Mouse (Mus musculus) cerebellum, adult (tissue): ENCODE results near the gene Slc2a5.

Source experiments
- ATAC-seq: cut with Nextera tagmentation; 2 replicates; pipeline ENCODE4 v1.9.2; 2017; ENCODE audit warnings: mild to moderate bottlenecking, moderate library complexity, mixed read lengths; ENCODE audit not compliant: insufficient number of reproducible peaks, low FRiP score, low TSS enrichment

Gene Slc2a5

DNA sequence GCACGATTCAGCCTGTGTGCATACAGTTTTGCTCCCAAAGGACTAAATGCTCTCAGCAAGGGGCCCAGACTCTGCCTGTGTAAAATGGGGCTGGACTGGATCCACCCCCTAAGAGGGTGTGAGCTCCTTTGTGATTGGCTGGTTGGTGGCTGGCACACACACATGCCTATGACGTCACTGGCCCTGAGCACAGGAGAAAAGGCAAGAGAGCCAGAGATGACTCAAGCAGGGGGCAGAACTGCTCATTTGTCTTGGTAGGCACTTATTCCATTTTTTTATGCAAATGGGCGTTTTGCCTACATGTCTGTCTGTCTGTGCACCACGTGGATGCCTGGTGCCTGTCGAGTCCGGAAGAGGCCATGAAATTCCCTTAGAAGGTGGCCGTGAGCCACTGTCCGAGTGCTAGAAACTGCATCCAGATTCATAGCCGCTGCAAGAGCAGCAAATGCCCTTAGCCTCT is 19.0 kb downstream of the Slc2a5 start:
- ATAC-seq = no peak

DNA sequence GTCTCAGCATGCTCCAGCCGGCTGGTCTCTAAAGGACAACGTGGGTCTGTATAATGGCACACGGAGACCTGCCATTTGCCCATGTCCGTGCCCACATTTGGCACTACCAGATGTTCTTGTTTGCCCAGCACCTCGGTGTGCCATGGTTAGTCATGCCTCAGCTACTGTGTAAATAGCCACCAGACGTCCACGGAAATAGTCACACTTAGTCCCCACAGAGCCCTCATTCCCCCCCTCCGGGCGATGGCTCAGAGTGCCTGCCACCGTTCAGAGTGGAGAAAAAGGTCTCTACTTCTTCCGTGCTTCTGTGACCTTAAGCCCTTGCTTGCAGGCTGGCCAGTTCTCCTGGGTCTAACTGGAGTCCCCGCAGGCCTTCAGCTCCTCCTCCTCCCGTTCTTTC is 20.0 kb downstream of the Slc2a5 start:
- ATAC-seq = no peak

DNA sequence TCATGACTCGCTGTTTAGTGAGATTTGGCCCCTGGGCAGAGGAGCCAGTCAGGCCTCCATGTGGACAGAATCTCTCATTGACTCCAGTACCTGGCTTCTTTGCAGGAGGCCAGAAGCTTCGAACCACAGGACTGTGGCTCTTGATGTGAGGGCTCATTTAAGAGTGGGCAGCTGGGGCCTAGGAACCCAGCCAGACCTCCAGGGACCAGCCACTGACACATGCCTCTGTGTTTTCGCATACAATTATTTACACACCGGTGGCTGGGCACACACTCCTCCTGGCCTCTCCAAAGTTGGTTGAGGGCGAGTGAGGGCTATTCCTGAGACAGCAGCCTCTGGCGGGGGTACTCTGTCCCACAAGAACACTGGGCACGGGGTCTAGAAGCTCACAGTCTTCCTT is 21.3 kb downstream of the Slc2a5 start:
- ATAC-seq = no peak

DNA sequence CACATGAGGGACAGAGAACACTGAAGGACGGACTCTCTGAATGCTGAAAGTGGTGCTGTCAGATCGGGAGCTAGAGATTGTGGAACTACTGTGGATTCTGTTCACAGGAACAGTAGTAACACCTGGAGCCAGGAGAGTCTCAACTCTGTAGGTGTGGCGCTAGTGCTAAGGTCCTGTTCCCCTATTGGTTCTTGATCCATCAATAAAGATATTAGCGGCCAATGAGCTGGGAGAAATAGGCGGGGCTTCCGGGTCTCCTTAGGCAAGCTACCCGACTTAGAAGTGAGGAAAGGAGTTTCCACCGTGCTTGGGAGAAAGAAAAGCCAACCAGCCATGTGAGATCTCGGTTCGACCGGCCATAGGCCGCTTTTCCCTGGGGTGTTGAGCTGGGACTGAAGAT is 25.2 kb downstream of the Slc2a5 start:
- no peak for ATAC-seq

DNA sequence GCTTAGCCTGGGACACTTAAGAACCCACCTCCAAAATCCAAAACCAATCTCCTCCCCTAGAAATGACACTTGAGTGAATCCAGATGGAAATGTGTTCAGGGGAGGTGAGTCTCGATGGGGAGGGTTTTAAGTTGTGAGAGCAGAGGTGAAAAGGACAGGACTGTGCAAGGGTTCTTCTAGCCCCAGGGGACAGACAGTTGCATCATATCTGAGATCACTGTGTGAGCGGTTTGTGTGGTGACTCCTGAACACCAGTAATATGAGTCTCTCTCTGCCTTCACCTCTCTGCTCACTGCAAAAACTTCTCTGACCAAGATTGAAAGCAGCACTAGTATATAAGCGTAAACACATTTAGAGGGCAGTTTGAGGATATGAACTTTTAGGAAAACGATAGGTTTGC is 27.2 kb downstream of the Slc2a5 start:
- ATAC-seq = no peak

DNA sequence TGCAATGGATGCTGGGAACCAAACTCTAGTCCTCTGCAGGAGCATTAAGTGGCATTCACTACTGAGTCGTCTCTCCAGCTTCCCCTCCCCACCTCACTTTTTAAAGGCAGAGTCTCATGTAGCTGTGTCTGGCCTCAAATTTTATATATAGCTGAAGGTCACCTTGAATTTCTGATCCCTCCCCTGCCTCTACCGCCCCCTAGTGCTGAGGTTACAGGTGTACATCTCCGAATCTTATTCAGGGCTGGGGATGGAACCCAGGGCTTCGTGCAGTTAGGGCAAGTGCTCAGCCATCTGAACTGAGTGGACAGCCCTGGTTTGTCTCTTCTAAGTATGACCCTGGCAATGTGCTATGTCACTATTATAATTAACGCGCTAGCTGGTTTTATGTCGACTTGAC is 32.0 kb downstream of the Slc2a5 start:
- ATAC-seq = no peak

DNA sequence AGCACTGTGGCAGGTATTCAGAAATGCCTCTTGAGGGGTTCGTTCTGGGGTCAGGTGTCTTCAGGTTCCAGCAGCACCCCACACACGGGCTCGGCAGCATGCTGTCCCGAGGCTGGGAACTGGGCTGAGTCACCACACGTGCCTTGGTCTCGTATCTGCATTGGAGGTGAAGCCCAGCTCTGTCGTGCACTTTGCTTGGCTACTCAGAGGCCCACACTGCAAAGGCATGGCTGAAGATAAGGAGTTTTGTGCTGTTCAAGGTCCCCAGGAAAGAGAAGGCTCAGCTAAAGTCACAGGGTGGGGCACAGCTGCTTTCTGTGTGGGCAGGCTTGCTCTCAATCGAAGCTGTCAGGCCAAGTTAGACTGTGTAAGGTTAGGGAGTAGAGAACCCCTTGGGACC is 33.4 kb downstream of the Slc2a5 start:
- no peak for ATAC-seq

DNA sequence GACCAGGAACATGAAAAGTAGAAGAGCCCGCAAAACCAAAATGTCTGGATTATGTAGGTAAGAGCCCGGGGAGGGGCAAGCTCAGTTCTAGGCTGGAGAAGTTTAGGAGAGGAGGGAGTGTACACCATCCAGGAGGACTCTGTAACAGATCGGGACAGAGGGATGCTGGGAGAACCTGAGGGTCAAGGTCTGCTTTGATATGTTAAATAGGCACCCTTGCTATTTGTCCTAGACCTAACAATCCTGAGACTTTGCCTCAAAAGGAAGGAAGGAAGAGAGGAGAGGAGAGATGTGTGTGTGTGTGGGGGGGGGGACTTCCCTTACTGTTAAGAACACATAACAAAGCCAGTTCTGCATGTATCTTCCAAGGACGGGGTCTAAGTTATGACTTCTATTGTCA is 36.2 kb downstream of the Slc2a5 start:
- no peak for ATAC-seq

DNA sequence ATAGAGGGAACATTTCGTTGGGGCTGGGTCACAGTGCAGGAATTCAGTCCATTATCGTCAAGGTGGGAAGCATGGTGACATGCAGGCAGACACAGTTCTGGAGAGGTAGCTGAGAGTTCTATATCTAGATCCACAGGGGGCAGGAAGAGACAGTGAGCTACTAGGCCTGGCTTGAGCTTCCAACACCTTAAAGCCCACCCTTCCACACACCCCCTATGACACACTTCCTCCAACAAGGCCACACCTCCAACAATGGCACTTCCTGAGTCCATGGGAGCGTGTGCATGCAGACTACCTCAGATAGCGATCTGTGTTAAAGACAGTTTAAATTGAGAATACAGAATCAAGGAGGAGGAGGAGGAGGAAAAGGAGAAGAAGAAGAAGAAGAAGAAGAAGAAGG is 36.6 kb downstream of the Slc2a5 start:
- no peak for ATAC-seq

DNA sequence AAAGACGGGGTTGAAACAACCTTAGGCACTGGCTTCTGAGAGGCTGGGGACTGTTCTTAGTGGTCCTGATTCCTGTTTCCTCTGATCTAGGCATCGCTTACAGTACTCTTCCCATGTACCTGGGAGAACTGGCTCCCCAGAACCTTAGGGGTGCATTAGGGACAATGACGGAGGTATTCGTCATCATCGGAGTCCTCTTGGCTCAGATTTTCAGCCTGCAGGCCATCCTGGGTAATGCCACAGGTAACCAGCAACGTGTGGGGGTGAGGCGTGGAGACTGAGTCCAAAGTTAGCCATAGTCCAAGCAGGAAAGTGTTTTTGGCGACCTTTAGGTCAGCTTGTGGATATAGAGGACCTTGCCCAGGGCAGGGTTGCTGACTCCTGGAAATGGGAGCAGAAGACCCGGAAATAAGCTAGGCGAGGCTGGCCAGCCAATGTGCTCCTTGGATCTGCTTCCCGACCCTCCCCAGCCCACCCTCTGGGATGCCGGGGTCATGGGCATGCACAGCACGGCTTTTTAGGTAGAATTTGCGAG is 38.3 kb downstream of the Slc2a5 start:
- ATAC-seq = no peak

DNA sequence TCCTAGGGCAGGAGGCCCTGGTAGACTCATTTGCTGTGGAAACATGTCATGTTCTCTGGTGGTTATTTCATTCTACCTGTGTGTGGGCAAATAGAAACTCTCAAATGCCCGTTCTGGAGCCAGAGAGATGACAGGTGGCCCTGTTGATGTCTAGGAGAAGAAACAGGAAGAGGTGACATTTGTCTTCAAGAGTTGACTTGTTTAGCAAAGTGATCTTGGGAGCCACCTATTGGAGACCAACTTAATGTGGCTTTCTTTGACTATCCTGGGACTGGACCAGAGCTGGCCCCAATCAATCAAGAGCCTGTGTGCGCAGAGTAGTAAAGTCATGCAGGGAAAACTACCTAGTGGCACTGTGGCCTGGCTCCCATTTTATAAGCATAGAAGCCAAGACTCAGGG is 40.4 kb downstream of the Slc2a5 start:
- no peak for ATAC-seq

DNA sequence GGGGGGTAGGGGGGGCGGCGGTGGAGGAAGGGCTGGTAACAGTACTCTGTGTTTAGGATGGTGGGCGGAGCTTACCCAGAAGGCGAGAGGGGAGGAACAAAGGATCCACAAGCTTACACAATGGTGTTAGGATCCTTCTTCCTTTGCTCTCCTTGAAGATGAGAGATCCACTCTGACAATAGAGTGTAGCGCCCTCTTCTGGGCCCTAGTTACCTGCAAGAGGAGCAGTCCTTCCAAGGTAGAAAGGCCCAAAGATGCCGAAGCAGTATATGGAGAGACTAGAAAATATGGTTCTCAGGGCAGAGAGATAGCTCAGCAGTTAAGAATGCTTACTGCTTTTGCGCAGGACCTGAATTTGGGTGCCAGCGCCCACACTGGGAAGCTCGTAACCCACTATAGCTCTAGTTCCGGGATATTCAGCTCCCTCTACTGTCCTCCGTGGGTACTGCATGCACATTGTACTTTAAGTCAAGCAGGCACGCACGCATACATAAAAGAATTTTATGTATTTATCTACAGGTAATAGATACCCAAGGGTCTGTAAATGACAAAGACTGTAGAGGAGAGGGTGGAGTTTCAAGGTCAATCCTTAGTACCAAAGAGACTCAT is 43.6 kb downstream of the Slc2a5 start:
- ATAC-seq = no peak

DNA sequence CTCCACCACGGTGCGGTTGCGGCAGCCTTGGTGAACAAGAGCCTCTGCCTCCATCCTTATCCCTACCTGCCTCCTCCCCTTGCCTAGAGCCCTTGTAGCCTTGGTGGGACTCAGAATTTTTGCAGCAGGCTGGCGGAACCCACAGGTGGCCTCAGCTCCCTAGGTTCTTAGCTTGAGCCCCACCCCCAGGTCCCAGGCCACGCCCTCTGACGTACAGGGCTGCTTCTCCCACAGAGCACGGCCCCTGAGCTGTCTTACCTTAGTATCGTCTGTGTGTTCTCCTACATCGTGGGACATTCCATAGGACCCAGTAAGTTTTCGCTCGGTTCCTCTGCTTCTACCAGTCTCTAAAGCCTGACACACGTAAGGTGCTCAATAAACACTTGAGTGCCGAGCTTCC is 45.8 kb downstream of the Slc2a5 start:
- no peak for ATAC-seq

DNA sequence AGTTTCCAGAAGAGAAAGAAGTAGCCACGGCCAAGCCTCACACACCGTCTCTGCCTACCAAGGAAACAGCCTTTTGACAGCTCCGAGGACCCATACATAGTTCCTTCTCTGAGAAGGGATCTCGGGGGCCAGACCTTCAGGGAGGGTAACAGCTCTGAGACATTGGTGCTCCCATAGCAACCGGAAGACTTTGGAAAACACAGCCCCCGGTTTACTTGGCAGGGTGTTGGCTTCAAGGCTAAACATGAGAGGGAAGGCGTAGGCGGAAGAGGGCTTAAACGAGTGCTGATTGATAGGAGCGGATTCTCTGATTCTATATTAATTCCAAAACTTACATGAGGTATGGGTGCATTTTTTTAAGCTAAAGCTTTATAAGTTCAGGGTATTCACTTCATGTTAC is 49.3 kb downstream of the Slc2a5 start:
- ATAC-seq = no peak

DNA sequence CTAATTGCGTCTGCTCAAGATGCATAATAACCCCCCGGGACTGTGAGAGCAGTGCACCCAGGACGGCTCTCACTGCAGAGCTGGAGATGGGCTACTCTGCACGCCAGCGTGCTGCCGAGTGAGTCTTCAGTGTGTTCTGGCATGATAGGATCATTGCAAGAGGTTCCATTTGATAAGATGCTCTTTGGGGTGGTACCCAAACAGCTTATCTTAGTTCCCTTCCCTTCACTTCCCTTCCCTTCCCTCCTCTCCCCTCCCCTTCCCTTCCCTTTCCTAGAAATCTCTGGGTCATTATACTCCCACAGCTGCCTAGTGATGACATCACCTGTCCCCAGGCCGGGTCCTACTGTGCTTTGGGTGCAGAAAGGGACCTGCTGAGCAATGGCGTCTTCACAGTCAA is 53.0 kb downstream of the Slc2a5 start:
- ATAC-seq = no peak

DNA sequence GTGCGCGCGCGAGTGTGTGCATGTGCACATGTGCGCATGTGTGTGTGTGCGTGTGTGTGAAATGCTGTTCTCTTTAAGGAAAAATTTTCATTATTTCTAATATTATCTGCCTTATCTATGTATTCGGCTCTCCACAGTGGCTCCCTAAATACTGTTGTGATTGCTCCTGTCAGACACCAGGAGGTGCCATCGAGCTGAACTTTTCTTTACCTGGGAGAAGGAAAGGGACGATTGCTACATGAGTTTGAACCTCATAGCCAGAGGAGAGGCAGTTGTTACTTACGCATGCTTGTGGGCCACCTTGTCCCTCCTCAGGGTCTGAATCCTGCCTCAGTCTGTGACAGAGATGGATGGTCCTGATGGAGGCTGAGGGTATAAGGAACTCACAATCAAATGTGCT is 54.2 kb downstream of the Slc2a5 start:
- ATAC-seq = no peak

DNA sequence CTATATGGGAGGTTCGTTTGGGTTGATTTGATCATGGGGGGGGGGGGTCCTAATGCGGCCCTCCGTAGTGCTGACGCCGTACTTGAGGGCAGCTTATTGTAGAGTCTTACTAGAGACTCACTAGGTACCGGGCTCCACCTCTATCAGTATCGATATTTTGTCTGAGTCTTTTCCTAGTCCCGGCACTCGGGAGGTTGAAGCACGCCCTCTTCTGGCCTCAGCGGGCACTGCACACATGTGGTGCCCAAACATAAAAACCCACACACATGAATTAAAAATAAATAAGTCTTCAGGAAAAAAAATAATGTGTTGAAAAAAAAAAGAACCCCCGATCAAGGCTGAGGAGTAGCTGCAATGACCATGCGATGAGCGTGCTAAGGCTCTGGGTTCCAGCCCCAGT is 54.9 kb downstream of the Slc2a5 start:
- ATAC-seq = no peak

DNA sequence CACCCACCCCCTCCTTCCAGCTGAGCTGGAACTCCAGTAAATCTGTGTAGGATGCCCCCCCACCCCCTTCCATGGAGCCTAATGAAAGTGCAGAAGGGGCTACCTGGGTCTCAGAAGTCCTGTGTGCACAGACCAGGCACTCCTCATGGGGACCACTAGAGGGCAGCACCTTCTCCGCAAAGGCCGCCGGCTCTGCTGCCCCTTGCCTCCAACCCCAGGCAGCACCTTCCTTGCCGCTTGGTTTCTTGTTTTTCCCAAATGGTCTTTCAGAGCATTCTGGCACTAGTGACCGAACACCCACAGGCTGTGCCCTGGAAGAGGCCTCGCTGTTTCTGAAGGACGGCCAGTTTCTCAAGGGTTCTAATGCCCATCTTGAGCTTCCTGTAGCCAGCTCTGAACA is 57.5 kb downstream of the Slc2a5 start:
- peak; percentile 26; the same call in 1 of the 2 replicates for ATAC-seq

DNA sequence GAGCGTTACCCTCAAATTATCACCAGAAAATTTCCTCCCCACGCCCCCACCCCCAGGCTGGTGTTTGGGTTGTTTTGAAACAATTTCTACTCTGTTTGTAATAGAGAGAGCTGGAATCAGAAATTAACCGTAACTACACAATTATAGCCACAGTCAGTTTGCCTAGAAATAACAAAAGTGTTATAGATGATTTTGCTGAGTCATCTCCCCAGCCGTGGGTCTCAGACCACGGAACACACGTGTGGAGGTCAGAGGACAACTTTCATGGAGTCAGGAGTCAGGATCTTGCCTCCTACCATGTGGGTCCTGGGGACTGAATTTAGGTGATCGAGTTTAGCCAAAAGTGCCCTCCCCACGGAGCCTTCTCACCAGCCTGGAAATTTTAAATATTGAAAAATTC is 58.0 kb downstream of the Slc2a5 start:
- ATAC-seq = no peak

DNA sequence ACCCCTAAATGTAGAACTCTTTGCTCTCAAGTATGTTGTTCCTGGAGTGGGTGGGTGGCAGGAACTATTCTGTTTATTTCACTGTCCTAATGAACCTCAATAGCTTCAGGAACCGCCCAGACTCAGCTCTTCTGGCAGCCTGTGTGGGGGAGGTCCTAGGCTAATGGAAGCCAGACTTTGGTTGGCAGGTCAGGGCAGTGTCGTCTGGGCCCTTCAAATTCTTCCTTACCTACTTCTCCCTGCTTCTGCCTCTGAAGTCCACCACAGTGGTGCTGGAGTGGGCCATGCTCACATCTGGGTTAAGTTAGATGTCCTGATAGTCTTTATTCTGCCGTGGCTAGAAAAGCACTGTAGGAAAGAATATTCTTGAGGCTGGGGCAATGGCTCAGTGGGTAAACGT is 59.0 kb downstream of the Slc2a5 start:
- no peak for ATAC-seq

DNA sequence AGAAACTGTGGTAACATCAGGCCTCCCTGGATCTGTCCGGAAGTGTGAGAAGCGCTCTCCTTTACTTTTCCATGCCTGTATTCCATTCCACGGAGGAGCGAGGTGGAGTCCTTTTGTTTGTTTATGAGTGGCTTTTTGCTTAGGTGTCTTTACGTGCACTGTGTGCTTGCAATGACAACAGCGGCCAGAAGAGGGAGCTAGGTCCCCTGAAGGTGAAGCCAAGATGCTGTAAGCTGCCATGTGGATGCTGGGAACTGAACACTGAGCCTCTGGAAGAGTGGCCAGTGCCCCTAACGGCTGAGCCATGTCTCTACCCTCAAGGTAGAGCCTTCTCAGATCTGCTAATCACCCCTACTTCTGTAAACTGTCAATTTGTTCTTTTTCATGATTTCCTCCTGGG is 62.2 kb downstream of the Slc2a5 start:
- ATAC-seq = no peak

DNA sequence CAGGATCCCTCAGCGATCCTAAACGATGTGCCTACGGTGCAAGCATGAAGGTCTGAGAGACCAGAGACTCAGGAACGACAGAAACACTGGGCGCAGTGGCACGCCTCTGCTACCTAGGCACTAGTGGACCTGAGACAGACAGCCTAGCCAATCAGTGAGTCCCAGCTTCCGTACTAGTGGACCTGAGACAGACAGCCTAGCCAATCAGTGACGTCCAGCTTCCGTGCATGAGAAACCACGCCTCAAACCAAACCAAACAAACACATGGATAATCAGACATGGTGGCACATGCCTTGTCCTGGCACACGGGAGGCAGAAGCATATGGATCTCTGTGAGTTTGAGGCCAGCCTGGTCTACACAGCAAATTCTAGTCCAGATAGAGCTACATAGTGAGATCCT is 69.2 kb downstream of the Slc2a5 start:
- no peak for ATAC-seq

DNA sequence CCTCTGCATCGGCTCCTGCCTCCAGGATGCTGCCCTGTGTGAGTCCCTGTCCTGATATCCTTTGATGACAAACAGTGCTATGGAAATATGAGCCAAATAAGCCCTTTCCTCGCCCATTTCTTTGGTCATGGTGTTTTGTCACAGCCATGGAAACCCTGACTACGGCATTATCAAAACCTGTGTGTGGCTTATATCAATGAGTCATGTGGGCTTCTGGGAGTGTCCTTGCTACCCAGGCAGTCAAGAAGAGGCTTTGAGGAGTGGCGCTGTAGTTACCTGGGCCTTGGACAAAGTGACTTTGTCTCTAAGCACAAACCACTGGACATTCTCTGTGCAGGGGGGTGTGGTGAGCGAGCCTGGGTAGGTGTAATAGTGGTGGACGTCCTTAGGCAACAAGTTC is 73.1 kb downstream of the Slc2a5 start:
- ATAC-seq = no peak
